Mouse (Mus musculus) olfactory bulb, adult 2 months (tissue): ENCODE measurements at regions not wholly inside any gene's neighbourhood (a gene's known extent, or its start where the extent isn't known, plus 50 kb on each side); places are given as distances from the start of the nearest gene placed in this dataset.

ENCODE experiments used
- CTCF ChIP-seq: fragments of 200-500 bp; IDR thresholded peaks from 2 replicates; pipeline ENCODE4 v1.5.1; 2012; ENCODE audit warnings: low read depth, mild to moderate bottlenecking, low read length, moderate library complexity; ENCODE audit not compliant: insufficient read depth
- POLR2A ChIP-seq: fragments of 200-500 bp; IDR thresholded peaks from 2 replicates; pipeline ENCODE4 v1.6.1; 2012; ENCODE audit warnings: mild to moderate bottlenecking, low read depth, low read length, moderate library complexity; ENCODE audit not compliant: insufficient read depth

- TF ChIP-seq CTCF (no peak), POLR2A (no peak)
Measured at GRCm38 (mm10) chr10:16893316-16893715, 829.7 kb upstream of the Cited2 start.
